16 mouse cellular contexts compared by ENCODE assay signal in genomic region chr13:97485886-97486285, GRCm38 (mm10).
"Had no signal": no experiment of that assay in that cellular context is flagged by ENCODE, and none has a peak within 500 bp of the region (broad histone marks: within the 10 kb centered on the region; RNA-seq: fewer than 3 reads in every experiment).

No protein-coding gene starts in this region.

- H3K9me3 ChIP-seq: limb, embryonic 15.5 days; liver, embryonic 12.5 days; lung, embryonic 15.5 days; midbrain, embryonic 12.5 days; neural tube, embryonic 15.5 days had no signal

- H3K27ac ChIP-seq: kidney, postnatal 0 days; layer of hippocampus, adult 2 months; limb, embryonic 15.5 days; liver, embryonic 12.5 days; lung, embryonic 15.5 days; macrophage; midbrain, embryonic 12.5 days; neural tube, embryonic 15.5 days had no signal

- ATAC-seq: liver, embryonic 12.5 days had no signal

- H3K36me3 ChIP-seq: limb, embryonic 15.5 days; liver, embryonic 12.5 days; lung, embryonic 15.5 days; midbrain, embryonic 12.5 days; neural tube, embryonic 15.5 days had no signal

- DNase-seq: kidney, adult 11 months; kidney, adult 9 months; kidney, postnatal 36 days; lung, postnatal 14 days; right cerebral cortex, adult 18-20 months; right cerebral cortex, postnatal 25 days; thymus, postnatal 25 days had no signal

- H3K4me3 ChIP-seq: layer of hippocampus, adult 2 months; limb, embryonic 15.5 days; liver, embryonic 12.5 days; lung, embryonic 15.5 days; megakaryocyte, embryonic 14.5 days; midbrain, embryonic 12.5 days; neural tube, embryonic 15.5 days had no signal

- H3K4me1 ChIP-seq: liver, embryonic 12.5 days; megakaryocyte, embryonic 14.5 days had no signal

- H3K9ac ChIP-seq: limb, embryonic 15.5 days; liver, embryonic 12.5 days; lung, embryonic 15.5 days; midbrain, embryonic 12.5 days; neural tube, embryonic 15.5 days had no signal

- H3K27me3 ChIP-seq: limb, embryonic 15.5 days; lung, embryonic 15.5 days; neural tube, embryonic 15.5 days had no signal

- H3K4me2 ChIP-seq: limb, embryonic 15.5 days; liver, embryonic 12.5 days; lung, embryonic 15.5 days; midbrain, embryonic 12.5 days; neural tube, embryonic 15.5 days had no signal
